Mouse (Mus musculus) forebrain, embryonic 14.5 days (tissue): Measurements from ENCODE around the gene Rab6b. TPM values are rescaled to one million over a fixed set of nuclear protein-coding genes. Genes with fewer than 3 reads are reported as not detected.

ENCODE experiments used
- ATAC-seq: fragments of 200-750 bp; cut with Nextera tagmentation; 2 replicates; pipeline ENCODE4 v1.8.0; 2017; ENCODE audit warnings: mild to moderate bottlenecking, moderate library complexity
- DNase-seq: peaks from one replicate; pipeline ENCODE4 v3.0.0-alpha.2; 2015; ENCODE audit warnings: low spot score
- H3K27ac ChIP-seq: fragments of 300-500 bp; sonication (generic); 2 replicates; pipeline ENCODE4 v1.5.1; 2014; ENCODE audit warnings: low read depth, mild to moderate bottlenecking, control low read depth, low read length, moderate library complexity
- H3K27me3 ChIP-seq: fragments of 300-500 bp; sonication (generic); replicated peaks from 2 replicates; pipeline ENCODE4 v1.6.1; 2014; ENCODE audit warnings: low read length, control low read depth, mixed read lengths; ENCODE audit not compliant: control insufficient read depth, insufficient read depth
- H3K36me3 ChIP-seq: fragments of 300-500 bp; sonication (generic); 2 replicates; pipeline ENCODE4 v1.6.1; 2014; ENCODE audit warnings: low read length, control low read depth; ENCODE audit not compliant: control insufficient read depth, insufficient read depth
- H3K4me1 ChIP-seq: fragments of 300-500 bp; sonication (generic); 2 replicates; pipeline ENCODE4 v1.6.1; 2014; ENCODE audit warnings: antibody characterized with exemption, low read length, control low read depth; ENCODE audit not compliant: control insufficient read depth, insufficient read depth
- H3K4me2 ChIP-seq: fragments of 300-500 bp; sonication (generic); 2 replicates; pipeline ENCODE4 v1.6.1; 2014; ENCODE audit warnings: mild to moderate bottlenecking, control low read depth, low read length
- H3K4me3 ChIP-seq: fragments of 300-500 bp; sonication (generic); 2 replicates; pipeline ENCODE4 v1.5.1; 2014; ENCODE audit warnings: low read depth, low read length, control low read depth
- H3K9ac ChIP-seq: fragments of 300-500 bp; sonication (generic); 2 replicates; pipeline ENCODE4 v1.6.1; 2014; ENCODE audit warnings: mild to moderate bottlenecking, low read length, control low read depth, moderate library complexity
- H3K9me3 ChIP-seq: fragments of 300-500 bp; sonication (generic); replicated peaks from 2 replicates; pipeline ENCODE4 v1.6.1; 2016; ENCODE audit warnings: low read length, control low read depth, mixed read lengths; ENCODE audit not compliant: control insufficient read depth
- WGBS: fragments of 180-500 bp; shearing (Covaris S2); extraction: QIAGEN DNeasy Blood & Tissue Kit; methylation state at CpG from one replicate; pipeline ENCODE4 v1.1.7; 2014; 5-methylcytosine and 5-hydroxymethylcytosine counted together
- polyA plus RNA-seq: library from polyadenylated mRNA; unstranded; fragments of >200 nt; fragmentation: Nextera tagmentation; extraction: Ambion mirVana; gene quantifications from 2 replicates; pipeline ENCODE4 v1.2.1, GENCODE M21; 2014

Rab6b gene
- polyA plus RNA-seq = 32.5 and 40.5 TPM in 2 replicates

DNA sequence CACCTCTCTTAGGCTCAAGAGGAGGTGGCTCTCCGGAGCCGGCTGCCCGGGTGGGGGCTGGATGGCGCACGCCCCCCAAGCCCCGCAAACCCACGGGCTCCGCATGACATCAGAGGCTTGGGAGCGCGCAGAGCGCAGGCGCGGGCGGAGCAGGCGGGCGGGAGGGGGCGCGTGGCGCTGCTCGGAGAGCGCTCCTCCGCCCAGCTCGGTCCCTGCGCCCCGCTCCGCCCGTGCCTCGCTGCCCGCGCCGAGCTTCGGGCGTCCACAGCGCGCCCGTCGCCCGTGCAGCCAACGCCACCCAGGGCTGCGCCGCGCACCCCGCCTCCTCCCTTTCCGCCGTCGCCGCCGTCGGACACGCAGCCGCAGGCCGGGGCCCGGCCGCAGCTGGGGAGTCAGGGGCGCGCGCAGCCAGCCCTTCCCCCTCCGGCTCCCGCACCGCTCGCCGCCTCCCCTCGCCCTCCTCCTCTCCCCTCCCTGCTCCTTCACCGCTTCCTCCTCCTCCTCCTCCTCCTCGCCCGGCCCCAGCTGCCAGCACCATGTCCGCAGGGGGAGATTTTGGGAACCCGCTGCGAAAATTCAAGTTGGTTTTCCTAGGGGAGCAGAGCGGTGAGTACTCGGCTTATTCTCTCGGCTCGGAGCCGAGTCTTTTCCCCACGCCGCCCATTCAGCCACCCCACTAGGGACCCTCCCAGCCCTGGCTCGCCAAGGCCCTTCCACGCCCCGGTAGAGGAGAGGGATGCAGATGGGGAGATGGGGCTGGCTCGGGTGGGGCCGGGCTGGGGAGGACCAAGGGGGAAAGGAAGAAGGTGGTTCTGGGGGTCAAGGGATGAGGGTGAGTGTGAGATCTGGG lies at the start of gene Rab6b:
TSS of gene Rab6b (plus strand) at position 167 of the 850 bp plus-strand sequence.
- peaks cover 21% of the 10 kb centered on the region for H3K4me1 ChIP-seq

DNA sequence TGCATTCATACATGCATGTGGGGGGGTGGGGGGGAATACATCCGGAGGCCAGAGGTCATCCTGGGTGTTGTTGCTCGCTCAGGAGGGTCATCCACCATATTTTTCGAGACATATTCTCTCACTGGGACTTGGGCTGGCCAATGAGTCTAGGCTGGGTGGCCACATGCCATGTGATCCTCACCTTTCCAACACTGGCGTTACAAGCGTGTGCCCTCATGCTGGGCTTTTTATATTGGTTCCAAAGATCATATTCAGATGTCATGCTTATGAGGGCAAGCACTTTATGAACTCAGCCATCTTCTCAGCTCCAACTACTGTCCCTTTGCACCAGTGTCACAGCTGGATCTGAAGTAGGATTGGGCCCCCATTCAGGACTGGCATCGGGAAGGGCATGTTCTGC lies 48.0 kb upstream of the Rab6b start:
- no peak overlapping the region for H3K9ac ChIP-seq
- no peaks in the 10 kb centered on the region for H3K36me3 ChIP-seq
- H3K4me1 ChIP-seq = no peaks in the 10 kb centered on the region
- no peaks in the 10 kb centered on the region for H3K9me3 ChIP-seq
- H3K4me3 ChIP-seq = no peak overlapping the region
- ATAC-seq (no peak), DNase-seq (no peak)
- no peak overlapping the region for H3K27ac ChIP-seq
- WGBS = 86% methylated on average over 6 of the region's 6 CpGs
- H3K4me2 ChIP-seq = no peak overlapping the region
- no peaks in the 10 kb centered on the region for H3K27me3 ChIP-seq

More for the DNA sequence above, at the start of gene Rab6b:
- ATAC-seq (peak; percentile 85), DNase-seq (peak; percentile 88)
- Histone ChIP-seq H3K4me3 (peak within 1 kb of the TSS; percentile 87), H3K27ac (peak within 1 kb of the TSS; percentile 86), H3K9me3 (no peaks in the 10 kb centered on the region), H3K27me3 (no peaks in the 10 kb centered on the region), H3K4me2 (peak within 1 kb of the TSS; percentile 70), H3K9ac (peak within 1 kb of the TSS; percentile 94), H3K36me3 (no peaks in the 10 kb centered on the region)
- under 1% methylated on average over 60 of the region's 81 CpGs for WGBS

DNA sequence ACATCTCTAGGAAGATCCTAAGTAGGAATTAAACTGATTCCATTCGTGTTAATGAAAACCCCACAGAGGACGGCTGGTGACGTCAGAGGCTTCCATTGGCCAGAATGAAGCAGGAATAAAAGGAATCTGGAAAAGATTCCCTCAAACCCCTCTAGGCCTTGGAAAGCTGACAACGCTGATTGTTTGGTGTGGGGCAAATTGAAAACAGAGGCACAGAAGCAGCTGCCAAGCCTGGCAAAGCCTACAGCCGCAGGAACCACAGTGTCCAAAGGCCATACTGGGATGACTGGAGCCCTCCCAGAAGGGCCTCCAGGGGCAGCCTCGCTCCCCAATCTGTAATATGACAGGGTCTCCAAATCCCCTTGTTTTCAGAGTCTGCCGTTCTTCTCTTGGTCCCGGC lies 44.7 kb upstream of the Rab6b start:
- H3K9me3 ChIP-seq = no peaks in the 10 kb centered on the region
- H3K4me2 ChIP-seq = no peak overlapping the region
- H3K4me1 ChIP-seq = no peaks in the 10 kb centered on the region
- ATAC-seq = peak; percentile 48; the same call in 1 of the 2 replicates
- H3K36me3 ChIP-seq = no peaks in the 10 kb centered on the region
- H3K27me3 ChIP-seq = no peaks in the 10 kb centered on the region
- peak; percentile 76 for DNase-seq
- H3K27ac ChIP-seq = no peak overlapping the region
- 61% methylated on average over 8 of the region's 8 CpGs for WGBS
- no peak overlapping the region for H3K4me3 ChIP-seq
- no peak overlapping the region for H3K9ac ChIP-seq

DNA sequence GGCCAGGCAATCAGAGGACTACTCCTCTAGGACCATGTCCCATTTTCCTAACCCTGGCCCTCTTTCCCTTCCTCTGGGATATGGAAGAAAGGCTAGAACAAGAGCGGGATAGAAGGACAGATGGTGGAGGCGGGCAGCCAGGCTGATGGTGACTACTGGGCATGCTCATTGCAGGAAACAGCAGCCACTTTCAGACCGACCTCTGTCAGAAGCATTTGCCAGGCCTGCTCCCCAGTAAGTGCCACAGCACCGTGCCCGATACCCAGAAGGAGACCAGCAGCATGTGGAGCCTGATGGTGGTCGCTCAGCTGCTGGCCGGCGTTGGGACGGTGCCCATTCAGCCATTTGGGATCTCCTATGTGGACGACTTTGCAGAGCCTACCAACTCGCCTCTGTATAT lies 43.9 kb upstream of the Rab6b start:
- Histone ChIP-seq H3K4me2 (no peak overlapping the region), H3K4me1 (no peaks in the 10 kb centered on the region), H3K36me3 (no peaks in the 10 kb centered on the region), H3K27ac (no peak overlapping the region), H3K27me3 (no peaks in the 10 kb centered on the region), H3K4me3 (no peak overlapping the region), H3K9ac (no peak overlapping the region), H3K9me3 (no peaks in the 10 kb centered on the region)
- 88% methylated on average over 11 of the region's 11 CpGs for WGBS
- DNase-seq (no peak), ATAC-seq (no peak)

DNA sequence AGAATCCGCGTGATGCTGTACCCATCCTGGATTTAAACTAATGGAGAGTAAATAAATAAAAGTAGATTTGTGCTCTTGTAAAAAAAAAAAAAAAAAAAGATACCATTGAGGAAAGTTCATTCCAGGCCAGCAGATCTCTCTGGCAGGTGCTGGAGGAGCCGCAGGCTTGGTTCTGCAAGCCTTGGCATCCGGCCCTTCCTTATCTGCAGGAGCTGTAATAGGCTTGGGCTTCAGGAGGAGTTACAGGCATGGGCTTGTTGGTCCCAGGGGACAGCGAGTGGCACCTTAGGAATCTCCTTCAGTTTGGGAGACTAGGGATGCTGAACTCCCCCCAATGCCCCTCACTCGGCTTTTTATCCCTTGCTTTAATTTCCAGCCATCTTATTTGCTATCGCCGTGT lies 42.8 kb upstream of the Rab6b start:
- H3K4me1 ChIP-seq = no peaks in the 10 kb centered on the region
- no peak for ATAC-seq
- no peak overlapping the region for H3K4me2 ChIP-seq
- 92% methylated on average over 8 of the region's 8 CpGs for WGBS
- no peak overlapping the region for H3K9ac ChIP-seq
- H3K27me3 ChIP-seq = no peaks in the 10 kb centered on the region
- no peak overlapping the region for H3K4me3 ChIP-seq
- H3K9me3 ChIP-seq = no peaks in the 10 kb centered on the region
- H3K36me3 ChIP-seq = no peaks in the 10 kb centered on the region
- no peak overlapping the region for H3K27ac ChIP-seq
- DNase-seq = no peak

DNA sequence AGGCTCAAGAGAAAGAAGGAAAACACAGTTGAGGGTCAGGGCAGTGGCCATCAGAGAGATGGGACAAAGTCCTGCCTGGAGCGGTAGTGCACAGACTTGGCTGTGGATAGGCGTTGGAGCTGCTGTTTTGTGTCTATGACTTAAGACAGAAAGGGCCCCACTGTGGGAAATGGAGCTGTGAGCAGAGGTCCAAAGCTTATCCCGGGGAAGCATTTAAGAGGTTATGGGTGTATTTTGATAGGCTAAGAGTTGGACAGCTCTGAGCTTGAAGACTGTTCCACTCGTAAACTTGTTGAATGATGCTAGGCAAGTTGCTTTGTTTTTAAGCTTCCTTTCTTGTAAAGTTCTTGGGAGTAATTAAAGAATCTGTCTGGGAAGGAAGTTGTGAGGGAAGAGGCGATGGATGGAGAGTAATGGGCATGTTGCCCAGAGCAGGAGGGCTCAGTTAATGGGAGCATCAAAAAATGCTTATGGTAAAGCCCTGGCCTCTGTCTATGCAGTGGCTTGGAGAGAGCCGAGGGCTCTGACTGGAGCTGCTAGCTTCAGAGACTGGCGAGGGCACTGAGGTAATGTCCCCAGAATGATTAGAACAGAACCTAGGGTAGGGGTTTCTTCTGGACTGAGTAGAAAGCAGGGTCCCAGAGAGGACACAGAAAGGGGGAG lies 39.9 kb upstream of the Rab6b start:
- no peak for ATAC-seq
- H3K36me3 ChIP-seq = no peaks in the 10 kb centered on the region
- no peaks in the 10 kb centered on the region for H3K4me1 ChIP-seq
- no peak overlapping the region for H3K27ac ChIP-seq
- no peaks in the 10 kb centered on the region for H3K27me3 ChIP-seq
- H3K9ac ChIP-seq = no peak overlapping the region
- WGBS = 79% methylated on average over 7 of the region's 7 CpGs
- H3K4me3 ChIP-seq = no peak overlapping the region
- DNase-seq = no peak
- no peak overlapping the region for H3K4me2 ChIP-seq
- 0 out of 2 replicates have a peak, but pooled peaks cover 3% of the 10 kb centered on the region for H3K9me3 ChIP-seq

DNA sequence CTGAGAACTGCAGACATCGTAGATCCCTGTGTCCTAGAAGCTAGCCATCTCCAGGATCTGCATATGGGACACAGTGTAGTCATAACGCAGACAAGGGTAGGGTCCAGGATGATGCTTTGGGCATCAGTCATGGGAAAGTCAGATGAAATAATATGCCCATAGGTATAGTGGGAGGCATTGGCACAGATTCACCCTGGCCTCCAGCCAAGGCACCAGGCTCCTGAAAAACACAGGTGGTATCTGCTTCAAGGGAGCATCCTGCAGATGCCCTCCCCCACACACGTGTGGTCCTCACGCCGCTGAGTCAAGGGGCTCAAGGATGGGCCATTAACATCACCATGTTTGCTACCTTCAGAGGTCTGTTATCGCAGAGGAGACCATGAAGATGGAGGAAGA lies 39.4 kb upstream of the Rab6b start:
- Histone ChIP-seq H3K27me3 (no peaks in the 10 kb centered on the region), H3K9me3 (0 out of 2 replicates have a peak, but pooled peaks cover 3% of the 10 kb centered on the region), H3K36me3 (no peaks in the 10 kb centered on the region), H3K27ac (no peak overlapping the region), H3K4me2 (no peak overlapping the region), H3K9ac (no peak overlapping the region), H3K4me1 (no peaks in the 10 kb centered on the region), H3K4me3 (no peak overlapping the region)
- WGBS = 86% methylated on average over 6 of the region's 6 CpGs
- ATAC-seq (no peak), DNase-seq (no peak)

DNA sequence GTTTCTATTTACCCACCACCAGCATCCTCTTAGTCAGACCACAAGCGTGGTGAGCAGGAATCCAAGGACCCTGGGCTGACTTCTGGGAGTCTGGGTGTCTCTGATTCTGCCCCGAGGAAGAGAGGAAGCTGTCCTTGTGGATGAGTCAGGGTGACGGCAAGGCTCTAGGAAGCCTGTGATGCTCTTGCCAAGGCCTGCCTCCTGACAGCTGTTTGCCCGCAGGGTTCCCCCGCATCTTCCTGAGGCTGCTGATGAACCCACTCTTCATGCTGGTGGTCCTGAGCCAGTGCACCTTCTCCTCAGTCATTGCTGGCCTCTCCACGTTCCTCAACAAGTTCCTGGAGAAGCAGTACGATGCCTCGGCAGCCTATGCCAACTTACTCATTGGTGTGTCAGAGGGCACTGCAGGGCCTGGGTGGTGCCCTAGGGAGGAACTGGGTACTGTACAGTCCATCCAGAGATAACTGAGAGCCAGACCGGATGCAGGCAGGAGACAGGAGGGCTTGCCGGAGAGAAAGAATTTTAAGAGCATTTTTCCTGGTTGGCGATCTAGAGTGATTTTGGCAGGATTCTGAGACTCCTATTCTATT lies 38.6 kb upstream of the Rab6b start:
- no peak for ATAC-seq
- H3K9ac ChIP-seq = no peak overlapping the region
- H3K27ac ChIP-seq = no peak overlapping the region
- no peaks in the 10 kb centered on the region for H3K36me3 ChIP-seq
- H3K4me3 ChIP-seq = no peak overlapping the region
- 92% methylated on average over 11 of the region's 11 CpGs for WGBS
- H3K9me3 ChIP-seq = 0 out of 2 replicates have a peak, but pooled peaks cover 3% of the 10 kb centered on the region
- H3K4me2 ChIP-seq = no peak overlapping the region
- DNase-seq = no peak
- no peaks in the 10 kb centered on the region for H3K27me3 ChIP-seq
- no peaks in the 10 kb centered on the region for H3K4me1 ChIP-seq
